Mouse (Mus musculus) liver, adult 2 months (tissue): ENCODE data around the gene Spint5.

ENCODE experiments used
- CTCF ChIP-seq: fragments of 200-500 bp; IDR thresholded peaks from 2 replicates; pipeline ENCODE4 v1.5.1; 2011; ENCODE audit warnings: low read depth, low read length, control low read depth
- POLR2A ChIP-seq: fragments of 200-500 bp; IDR thresholded peaks from 2 replicates; pipeline ENCODE4 v1.6.1; 2011; ENCODE audit warnings: low read length, control low read depth; ENCODE audit not compliant: insufficient read depth; ENCODE audit errors: extremely low read depth

- TF ChIP-seq CTCF = no peak
- TF ChIP-seq POLR2A = no peak
Measured at GRCm38 (mm10) chr2:164733259-164733658, 18.2 kb downstream of the Spint5 start.
